Mouse (Mus musculus) thymus, adult 2 months (tissue): Measurements from ENCODE around the gene Ruvbl2. TPM values are rescaled to one million over a fixed set of nuclear protein-coding genes. Genes with fewer than 3 reads are reported as not detected.

ENCODE experiments used
- DNase-seq: peaks from one replicate; pipeline ENCODE4 v3.0.0; 2021
- H3K27ac ChIP-seq: fragments of 200-500 bp; 2 replicates; pipeline ENCODE4 v1.5.1; 2012; ENCODE audit warnings: low read length, control low read depth; ENCODE audit not compliant: control insufficient read depth, insufficient read depth
- H3K27me3 ChIP-seq: fragments of 200-500 bp; 2 replicates; pipeline ENCODE4 v1.6.1; 2012; ENCODE audit warnings: mild to moderate bottlenecking, low read length, moderate library complexity, mixed read lengths; ENCODE audit not compliant: control insufficient read depth, insufficient read depth
- H3K36me3 ChIP-seq: fragments of 200-500 bp; 2 replicates; pipeline ENCODE4 v1.6.1; 2012; ENCODE audit warnings: mild to moderate bottlenecking, low read length, moderate library complexity; ENCODE audit not compliant: control insufficient read depth, insufficient read depth
- H3K4me1 ChIP-seq: fragments of 200-500 bp; replicated peaks from 2 replicates; pipeline ENCODE4 v1.6.1; 2012; ENCODE audit warnings: low read length; ENCODE audit not compliant: control insufficient read depth, insufficient read depth
- H3K4me3 ChIP-seq: fragments of 200-500 bp; 2 replicates; pipeline ENCODE4 v1.5.1; 2012; ENCODE audit warnings: mild to moderate bottlenecking, low read length, control low read depth, moderate library complexity; ENCODE audit not compliant: control insufficient read depth, insufficient read depth
- CTCF ChIP-seq: fragments of 200-500 bp; IDR thresholded peaks from 2 replicates; pipeline ENCODE4 v1.5.1; 2012; ENCODE audit warnings: mild to moderate bottlenecking, control low read depth, low read length, moderate library complexity, borderline replicate concordance; ENCODE audit not compliant: control insufficient read depth, poor library complexity, insufficient read depth; ENCODE audit errors: extremely low read depth
- POLR2A ChIP-seq: fragments of 200-500 bp; IDR thresholded peaks from 2 replicates; pipeline ENCODE4 v1.6.1; 2012; ENCODE audit warnings: mild to moderate bottlenecking, low read length, control low read depth, moderate library complexity; ENCODE audit not compliant: control insufficient read depth, poor library complexity, insufficient read depth; ENCODE audit errors: extremely low read depth
- WGBS: fragments of 180-500 bp; shearing (Covaris S2); methylation state at CpG from one replicate; pipeline ENCODE4 v1.1.7; 2018; 5-methylcytosine and 5-hydroxymethylcytosine counted together
- polyA plus RNA-seq: library from polyadenylated mRNA; depleted of rRNA; stranded (reverse); fragments of >200 nt; gene quantifications from 2 replicates; pipeline ENCODE4 v1.2.3, GENCODE M21; 2012

Ruvbl2 gene
- polyA plus RNA-seq, 1 experiment, result 124 TPM

DNA sequence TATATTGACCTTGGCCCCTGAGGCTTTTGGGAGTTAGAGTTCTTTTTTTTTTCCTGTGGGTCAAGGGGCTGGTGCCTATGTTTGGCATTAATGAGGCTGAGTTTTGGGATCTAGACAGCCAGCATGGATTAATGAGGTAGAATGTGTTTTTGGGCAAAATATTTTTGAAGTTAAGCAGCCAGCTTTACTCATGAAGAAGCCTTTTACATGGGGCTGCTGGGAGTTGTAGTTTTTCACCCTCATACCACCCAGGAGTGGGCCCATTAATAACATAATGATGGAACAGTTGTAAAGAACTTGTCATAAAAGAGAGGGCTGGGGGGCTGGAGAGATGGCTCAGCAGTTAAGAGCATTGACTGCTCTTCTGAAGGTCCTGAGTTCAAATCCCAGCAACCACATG lies 8.7 kb upstream of the Ruvbl2 start:
- Histone ChIP-seq H3K4me1 (peaks cover 2% of the 10 kb centered on the region; the same call in 1 of the 2 replicates), H3K36me3 (no peaks in the 10 kb centered on the region), H3K4me3 (no peak overlapping the region), H3K27ac (no peak overlapping the region), H3K27me3 (no peaks in the 10 kb centered on the region)
- no peak for DNase-seq
- TF ChIP-seq CTCF, result no peak
- TF ChIP-seq POLR2A, result no peak

DNA sequence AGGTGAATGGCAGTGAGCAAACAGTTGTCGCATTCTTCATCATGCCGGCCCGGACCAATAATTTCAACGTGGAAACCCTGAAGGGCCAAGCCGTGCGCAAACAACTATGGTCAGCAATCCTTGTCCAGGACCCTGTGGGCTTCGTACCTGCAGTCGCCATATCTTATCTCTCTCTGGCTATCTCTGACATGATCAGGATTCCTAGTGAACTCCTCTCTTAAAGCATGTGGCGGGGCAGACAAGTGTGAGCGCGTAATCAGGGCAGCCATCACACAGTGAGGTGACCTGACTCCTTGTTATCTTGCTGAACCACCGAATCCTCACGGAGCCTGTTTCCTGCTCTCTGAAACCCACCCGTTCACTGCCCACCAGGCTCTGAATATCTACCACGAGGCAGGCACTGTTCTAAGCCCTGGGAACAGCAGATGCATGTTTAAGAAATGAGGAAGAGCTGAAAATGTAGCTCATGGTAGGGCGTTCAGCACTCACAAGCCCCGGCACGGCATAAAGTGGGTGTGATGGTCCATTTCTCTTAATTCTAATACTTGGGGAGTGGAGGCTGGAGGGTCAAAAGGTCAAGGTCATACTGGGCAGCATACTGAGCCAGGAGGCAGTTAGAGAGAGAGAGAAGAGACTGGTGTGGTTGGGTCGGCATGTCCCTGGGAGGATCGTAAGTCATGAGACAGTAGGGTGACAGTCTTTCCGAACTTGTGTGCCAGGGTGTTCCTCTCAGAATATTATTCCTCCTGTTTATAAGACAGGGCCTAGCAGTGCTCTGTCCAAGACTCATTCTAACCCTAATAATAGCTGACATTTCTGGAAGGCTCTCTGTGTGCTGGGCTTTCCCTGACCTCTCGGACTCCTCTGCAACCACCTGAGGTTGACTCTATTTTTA lies 5.9 kb upstream of the Ruvbl2 start:
- no peak for DNase-seq
- H3K27me3 ChIP-seq, result no peaks in the 10 kb centered on the region
- no peak overlapping the region for H3K4me3 ChIP-seq
- no peak overlapping the region for H3K27ac ChIP-seq
- H3K36me3 ChIP-seq, result no peaks in the 10 kb centered on the region
- TF ChIP-seq POLR2A, result no peak
- TF ChIP-seq CTCF, result no peak
- no peaks in the 10 kb centered on the region; the same call in 1 of the 2 replicates for H3K4me1 ChIP-seq
- 91% methylated on average over 22 of the region's 22 CpGs for WGBS

DNA sequence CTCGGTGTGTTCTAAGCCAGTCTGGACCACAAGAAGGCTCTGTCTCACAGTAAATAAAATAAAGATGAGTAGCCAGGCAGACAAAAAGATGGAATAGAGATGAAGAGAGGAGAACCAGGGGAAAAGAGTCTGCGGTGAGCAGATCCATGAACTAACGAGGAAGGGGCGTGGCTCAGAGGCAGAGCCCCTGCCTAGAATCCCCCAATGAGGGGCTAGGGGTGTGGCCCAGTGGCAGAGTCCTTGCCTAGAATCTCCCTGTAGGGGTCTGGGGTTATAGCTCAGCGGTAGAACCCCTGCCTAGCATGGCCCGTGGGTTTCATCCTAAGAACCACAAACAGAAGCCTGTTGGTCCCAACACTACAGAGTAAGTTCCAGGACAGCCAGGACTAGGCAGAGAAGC lies 850 bp downstream of the Ruvbl2 start:
- no peaks in the 10 kb centered on the region for H3K36me3 ChIP-seq
- peaks cover 22% of the 10 kb centered on the region for H3K4me1 ChIP-seq
- TF ChIP-seq CTCF (no peak), POLR2A (no peak)
- WGBS, result 91% methylated on average over 6 of the region's 6 CpGs
- H3K27me3 ChIP-seq, result no peaks in the 10 kb centered on the region
- H3K4me3 ChIP-seq, result no peak overlapping the region
- no peak overlapping the region for H3K27ac ChIP-seq
- DNase-seq, result no peak

DNA sequence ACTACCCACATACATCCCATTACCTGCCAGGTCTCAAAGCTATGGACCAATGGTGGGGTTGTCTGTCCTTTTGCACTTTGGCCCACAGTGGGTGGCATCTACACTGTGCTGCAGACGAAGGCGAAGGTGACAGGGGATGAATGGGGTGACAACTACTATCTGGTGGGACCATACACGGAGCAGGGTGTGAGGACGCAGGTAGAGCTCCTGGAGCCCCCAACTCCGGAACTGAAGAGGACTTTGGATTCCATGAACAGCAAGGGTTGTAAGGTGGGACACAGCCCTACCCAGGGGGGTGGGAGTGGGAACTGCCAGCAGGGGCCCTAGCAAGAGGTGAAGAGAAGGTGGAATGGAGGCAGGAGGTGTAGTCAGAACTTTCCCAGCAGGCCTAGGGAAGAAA lies 1.5 kb downstream of the Ruvbl2 start:
- TF ChIP-seq CTCF (no peak), POLR2A (no peak)
- Histone ChIP-seq H3K4me1 (peaks cover 22% of the 10 kb centered on the region), H3K27ac (no peak overlapping the region), H3K4me3 (no peak overlapping the region), H3K36me3 (no peaks in the 10 kb centered on the region), H3K27me3 (no peaks in the 10 kb centered on the region)
- 95% methylated on average over 5 of the region's 5 CpGs for WGBS
- no peak for DNase-seq

DNA sequence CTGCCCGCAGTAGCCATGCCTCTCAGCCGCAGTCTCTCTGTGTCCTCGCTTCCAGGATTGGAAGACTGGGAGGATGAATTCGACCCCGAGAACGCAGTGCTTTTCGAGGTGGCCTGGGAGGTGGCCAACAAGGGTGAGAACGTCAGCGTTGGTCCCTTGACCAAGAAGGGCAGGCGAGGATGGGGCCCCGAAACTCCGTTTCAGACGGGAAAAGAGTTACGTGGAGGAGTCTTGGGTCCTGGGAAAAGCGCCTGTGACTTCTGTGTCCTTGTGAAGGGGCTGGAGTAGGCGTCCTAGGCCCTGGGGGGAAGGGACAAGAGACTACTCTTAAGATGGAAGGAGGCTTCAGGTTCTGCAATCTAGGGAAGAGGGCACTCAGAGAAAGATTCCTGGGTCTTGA lies 2.9 kb downstream of the Ruvbl2 start:
- 6% methylated on average over 16 of the region's 16 CpGs for WGBS
- no peak overlapping the region for H3K27ac ChIP-seq
- DNase-seq, result no peak
- peaks cover 22% of the 10 kb centered on the region for H3K4me1 ChIP-seq
- H3K36me3 ChIP-seq, result no peaks in the 10 kb centered on the region
- H3K4me3 ChIP-seq, result peak overlapping the region; percentile 53
- no peak for TF ChIP-seq POLR2A
- no peak for TF ChIP-seq CTCF
- no peaks in the 10 kb centered on the region for H3K27me3 ChIP-seq

DNA sequence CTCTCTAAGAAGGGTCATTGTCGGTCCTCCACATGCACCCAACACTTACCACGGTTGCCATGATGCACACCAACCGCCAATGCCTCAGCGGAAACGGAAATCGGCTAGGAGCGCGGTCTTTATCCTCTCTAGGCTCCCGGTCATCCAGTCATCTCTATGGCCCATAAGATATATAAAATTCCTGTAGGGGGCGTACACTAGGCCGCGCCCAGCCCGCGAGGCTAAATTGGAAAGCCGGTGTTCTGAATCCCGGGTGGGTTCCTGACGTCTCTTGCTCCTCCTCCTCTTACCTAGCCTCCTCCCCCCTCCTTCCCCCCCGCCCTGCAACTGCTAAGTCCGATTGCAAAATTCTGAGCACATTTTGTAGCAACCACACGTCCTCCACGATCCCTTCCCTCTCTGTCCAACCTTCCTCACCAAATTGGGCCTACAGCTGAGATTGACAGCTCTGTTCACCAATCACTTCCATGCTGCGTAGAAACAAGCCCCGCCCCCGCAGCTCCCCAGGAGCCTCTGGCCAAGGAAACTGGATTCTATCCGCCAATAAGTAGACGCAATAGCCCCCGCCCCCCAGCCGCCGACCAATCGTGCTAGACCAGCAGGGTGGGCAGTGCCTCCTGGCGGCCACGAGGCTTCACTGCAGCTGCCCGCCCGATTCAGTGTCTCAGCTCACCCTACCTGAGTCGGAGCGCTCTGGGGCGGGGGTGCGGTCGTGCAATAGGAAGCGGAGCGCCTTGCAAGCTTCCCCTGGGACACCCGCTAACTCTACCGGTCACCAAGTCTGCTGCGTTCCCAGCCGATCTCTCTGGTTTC lies 3.5 kb downstream of the Ruvbl2 start, which contains the start of gene Gys1:
Gys1 (plus strand) TSS at position 642 of the 813 bp plus-strand sequence.
- Histone ChIP-seq H3K36me3 (peaks cover under 1% of the 10 kb centered on the region; the same call in 1 of the 2 replicates), H3K4me3 (peak within 1 kb of the TSS; percentile 74), H3K27ac (peak within 1 kb of the TSS; percentile 77; the same call in 1 of the 2 replicates), H3K27me3 (no peaks in the 10 kb centered on the region), H3K4me1 (peaks cover 22% of the 10 kb centered on the region)
- peak; percentile 100 for DNase-seq
- WGBS, result under 1% methylated on average over 45 of the region's 45 CpGs
- TF ChIP-seq POLR2A (peak; percentile 16), CTCF (peak; percentile 97)
